ENCODE assay signal across 7 mouse cellular contexts in genomic region chr16:55895651-55896095, GRCm38 (mm10). TPM values are rescaled to one million over a fixed set of nuclear protein-coding genes. Genes with fewer than 3 reads are reported as not detected.
A peak's percentile ranks its signal among the peaks of the same experiment; 100 is the strongest.
DNase-seq lines count a peak whose midpoint lies in the region; ATAC-seq and TF ChIP-seq lines count a peak whose summit lies in the region.

No protein-coding gene starts in this region.

- H3K4me1 ChIP-seq in cortical plate, adult 2 months (ENCODE audit: control insufficient read depth, insufficient read depth, low read length): peaks cover 2% of the 10 kb centered on the region; the same call in 1 of the 2 replicates
- peaks cover 17% of the 10 kb centered on the region for H3K4me1 ChIP-seq in hindbrain, embryonic 13.5 days (replicated peaks)

- H3K4me3 ChIP-seq in cortical plate, adult 2 months (ENCODE audit: insufficient read depth, low read length): peak overlapping the region; percentile 53
- peak overlapping the region; percentile 73 for H3K4me3 ChIP-seq in hindbrain, embryonic 13.5 days

- peak; percentile 32; the same call in 1 of the 2 replicates for ATAC-seq in hindbrain, embryonic 13.5 days (ENCODE audit: low FRiP score)
- no peak for ATAC-seq in granulocyte monocyte progenitor cell, adult 5-6 weeks (replicated peaks; ENCODE audit: poor library complexity, severe bottlenecking)

- peak; percentile 16 for DNase-seq in right cerebral cortex, postnatal 4 days
- no peak for DNase-seq in right cerebral cortex, postnatal 36 days (ENCODE audit: low spot score in 2 of 2)
- DNase-seq in lung, postnatal 14 days: peak; percentile 10
- no peak for DNase-seq in left cerebral cortex, adult 18-20 months (ENCODE audit: low spot score in 2 of 2)

- peak overlapping the region; percentile 22 for H3K27ac ChIP-seq in cortical plate, adult 2 months (ENCODE audit: insufficient read depth, low read length)
- H3K27ac ChIP-seq in hindbrain, embryonic 13.5 days: peak overlapping the region; percentile 90

- WGBS in hindbrain, embryonic 13.5 days: 4% methylated on average over 9 of the region's 9 CpGs

- H3K36me3 ChIP-seq in hindbrain, embryonic 13.5 days: 0 out of 2 replicates have a peak, but pooled peaks cover under 1% of the 10 kb centered on the region

- TF ChIP-seq POLR2A in cortical plate, adult 2 months (IDR thresholded peaks at IDR 0.05; ENCODE audit: extremely low read depth, insufficient read depth, low read length): no peak

- TF ChIP-seq CTCF in cortical plate, adult 2 months (IDR thresholded peaks at IDR 0.05; ENCODE audit: extremely low read depth, insufficient read depth, low read length): no peak

- H3K4me2 ChIP-seq in hindbrain, embryonic 13.5 days: peak overlapping the region; percentile 68

- H3K9ac ChIP-seq in hindbrain, embryonic 13.5 days: peak overlapping the region; percentile 89

- H3K27me3 ChIP-seq in hindbrain, embryonic 13.5 days: no peaks in the 10 kb centered on the region

- H3K9me3 ChIP-seq in hindbrain, embryonic 13.5 days: no peaks in the 10 kb centered on the region

RNA-seq across cellular contexts. Expression of gene Nxpe3, which starts 0.6 kb away (rescaled TPM):
- polyA plus RNA-seq in cortical plate, adult 2 months (2012; rRNA removed): 7.5 and 8.0 TPM in 2 replicates
- 1.1 and 1.2 TPM in 2 replicates for polyA plus RNA-seq in hindbrain, embryonic 13.5 days (2015; fragmentation: Nextera tagmentation; extraction: Ambion mirVana)
- 4.9 and 7.3 TPM in 2 replicates for total RNA-seq in granulocyte monocyte progenitor cell, adult 5-6 weeks (2014; fragmentation: Nextera tagmentation)
- total RNA-seq in granulocyte monocyte progenitor cell, adult 5-6 weeks (2017): 4.2 and 6.1 TPM in 2 replicates
- total RNA-seq in left cerebral cortex, adult 18-20 months (2021): 10 to 100 TPM in 1 of 2 experiments, 1 to 10 TPM in 1; 9.7 to 11.5 TPM

RNA-seq across cellular contexts. Expression of gene Cep97, which starts 39.0 kb away (rescaled TPM):
- 7.9 and 8.3 TPM in 2 replicates for polyA plus RNA-seq in cortical plate, adult 2 months (2012; rRNA removed)
- polyA plus RNA-seq in hindbrain, embryonic 13.5 days (2015; fragmentation: Nextera tagmentation; extraction: Ambion mirVana): 16.9 and 17.3 TPM in 2 replicates
- 15.2 and 16.5 TPM in 2 replicates for total RNA-seq in granulocyte monocyte progenitor cell, adult 5-6 weeks (2014; fragmentation: Nextera tagmentation)
- total RNA-seq in granulocyte monocyte progenitor cell, adult 5-6 weeks (2017): 17.0 and 25.5 TPM in 2 replicates
- 10 to 100 TPM; 13.4 TPM for total RNA-seq in left cerebral cortex, adult 18-20 months (2021)

RNA-seq across cellular contexts. Expression of gene Nfkbiz, which starts 57.0 kb away (rescaled TPM):
- polyA plus RNA-seq in cortical plate, adult 2 months (2012; rRNA removed): 5.1 and 5.4 TPM in 2 replicates
- polyA plus RNA-seq in hindbrain, embryonic 13.5 days (2015; fragmentation: Nextera tagmentation; extraction: Ambion mirVana): 1.6 and 3.1 TPM in 2 replicates
- 3.4 and 5.0 TPM in 2 replicates for total RNA-seq in granulocyte monocyte progenitor cell, adult 5-6 weeks (2014; fragmentation: Nextera tagmentation)
- total RNA-seq in granulocyte monocyte progenitor cell, adult 5-6 weeks (2017): 16.2 and 16.4 TPM in 2 replicates
- 1 to 10 TPM; 4.4 to 5.2 TPM for total RNA-seq in left cerebral cortex, adult 18-20 months (2021)

Comparison
In these comparisons a context has a peak if more than half of its experiments do, and no peak if none do; other contexts are left out.
1. DNase-seq: peak in right cerebral cortex, postnatal 4 days (single experiment) and lung, postnatal 14 days (single experiment); none in right cerebral cortex, postnatal 36 days (0 of 2) and left cerebral cortex, adult 18-20 months (0 of 2).